In the genomic region with DNA sequence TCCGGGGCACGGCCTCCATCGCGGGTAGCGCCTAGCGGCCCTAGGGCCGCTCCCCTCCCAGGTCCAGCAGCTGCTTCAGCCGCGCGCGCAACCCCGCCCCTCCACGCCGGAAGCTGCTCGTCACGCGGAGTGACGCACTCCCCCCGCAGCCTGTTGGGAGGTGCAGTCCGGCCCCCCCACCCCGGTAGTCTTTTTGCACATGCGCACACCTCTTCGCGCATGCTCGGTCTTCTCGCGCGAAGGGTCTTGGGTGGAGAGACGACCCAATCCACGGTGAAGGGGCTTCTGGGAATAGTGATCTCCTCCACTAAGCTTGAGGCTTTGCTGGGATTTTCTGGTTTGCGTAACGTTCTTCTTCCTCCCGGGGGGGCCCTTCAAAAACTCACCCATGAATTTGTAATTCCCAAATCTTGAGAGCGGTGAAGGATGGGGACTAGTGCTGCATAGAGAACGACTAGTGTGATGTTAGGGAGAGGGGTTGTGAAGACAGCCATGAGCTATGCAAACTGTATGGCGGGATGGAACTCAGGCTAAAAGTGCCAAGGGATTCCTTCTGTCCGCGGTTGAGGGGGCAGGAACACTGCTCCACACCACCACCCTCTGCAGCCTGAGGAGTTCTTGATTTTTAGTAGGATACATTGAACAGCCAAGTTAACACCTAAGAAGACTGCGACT, we compare ENCODE assay signal across 8 mouse cellular contexts. TPM values are rescaled to one million over a fixed set of nuclear protein-coding genes. Genes with fewer than 3 reads are reported as not detected.
DNase-seq lines count a peak whose midpoint lies in the region; ATAC-seq and TF ChIP-seq lines count a peak whose summit lies in the region.

A gene (minus strand): TSS at position 115 of the 675 bp plus-strand sequence.

- TF ChIP-seq EP300 in ES-Bruce4 (IDR thresholded peaks at IDR 0.05; ENCODE audit: insufficient read depth, low read depth, low read length): peak; percentile 49; the same call in 1 of the 2 replicates
- 0 out of 2 replicates have a peak, but pooled peaks have one; percentile 27 for TF ChIP-seq EP300 in liver, postnatal 0 days (IDR thresholded peaks at IDR 0.05; ENCODE audit: low read depth)

- under 1% methylated on average over 39 of the region's 39 CpGs for WGBS in forebrain, embryonic 13.5 days
- under 1% methylated on average over 38 of the region's 39 CpGs for WGBS in large intestine, adult 2 months
- under 1% methylated on average over 39 of the region's 39 CpGs for WGBS in liver, postnatal 0 days (ENCODE audit: insufficient replicate concordance)
- 1% methylated on average over 39 of the region's 39 CpGs for WGBS in neural tube, embryonic 14.5 days

- ATAC-seq in cerebellum, adult (ENCODE audit: insufficient number of reproducible peaks, low FRiP score, low TSS enrichment): peak; percentile 92
- ATAC-seq in forebrain, embryonic 13.5 days: peak; percentile 95
- ATAC-seq in liver, postnatal 0 days: peak; percentile 94
- peak; percentile 94 for ATAC-seq in neural tube, embryonic 14.5 days (ENCODE audit: low read depth)

- H3K4me3 ChIP-seq in ES-Bruce4 (ENCODE audit: low read depth, low read length): peak within 1 kb of the TSS; percentile 94
- peak within 1 kb of the TSS; percentile 78 for H3K4me3 ChIP-seq in forebrain, embryonic 13.5 days
- peak within 1 kb of the TSS; percentile 76 for H3K4me3 ChIP-seq in liver, postnatal 0 days (ENCODE audit: low read depth, low read length)
- peak within 1 kb of the TSS; percentile 73 for H3K4me3 ChIP-seq in neural tube, embryonic 14.5 days (ENCODE audit: low read depth, low read length)

- peak within 1 kb of the TSS; percentile 92 for H3K9ac ChIP-seq in ES-Bruce4 (ENCODE audit: low read depth, poor library complexity, severe bottlenecking)
- peak within 1 kb of the TSS; percentile 90 for H3K9ac ChIP-seq in forebrain, embryonic 13.5 days
- H3K9ac ChIP-seq in liver, postnatal 0 days (replicated peaks): peak within 1 kb of the TSS; percentile 73
- H3K9ac ChIP-seq in neural tube, embryonic 14.5 days (replicated peaks; ENCODE audit: low read depth, low read length): peak within 1 kb of the TSS; percentile 82

- peak; percentile 32 for TF ChIP-seq POLR2A in ES-Bruce4 (IDR thresholded peaks at IDR 0.05; ENCODE audit: insufficient read depth, low read length)

- peak within 1 kb of the TSS; percentile 51 for H3K27ac ChIP-seq in ES-Bruce4 (ENCODE audit: insufficient read depth, low read length)
- H3K27ac ChIP-seq in forebrain, embryonic 13.5 days: peak within 1 kb of the TSS; percentile 76
- peak within 1 kb of the TSS; percentile 68 for H3K27ac ChIP-seq in liver, postnatal 0 days (ENCODE audit: low read depth)
- peak within 1 kb of the TSS; percentile 82 for H3K27ac ChIP-seq in neural tube, embryonic 14.5 days (ENCODE audit: low read depth, low read length)

- no peak for TF ChIP-seq CTCF in ES-Bruce4 (IDR thresholded peaks at IDR 0.05; ENCODE audit: low read depth, low read length)
- TF ChIP-seq CTCF in liver, postnatal 0 days (IDR thresholded peaks at IDR 0.05; ENCODE audit: low read depth): no peak

- no peaks in the 10 kb centered on the region for H3K27me3 ChIP-seq in ES-Bruce4 (ENCODE audit: control insufficient read depth, insufficient read depth, low read length, poor library complexity, severe bottlenecking)
- H3K27me3 ChIP-seq in forebrain, embryonic 13.5 days: no peaks in the 10 kb centered on the region
- H3K27me3 ChIP-seq in liver, postnatal 0 days (ENCODE audit: insufficient read depth, low read length): no peaks in the 10 kb centered on the region
- no peaks in the 10 kb centered on the region for H3K27me3 ChIP-seq in neural tube, embryonic 14.5 days (ENCODE audit: control insufficient read depth, insufficient read depth, low read length)

- H3K4me2 ChIP-seq in forebrain, embryonic 13.5 days: peak within 1 kb of the TSS; percentile 85
- peak within 1 kb of the TSS; percentile 93 for H3K4me2 ChIP-seq in liver, postnatal 0 days (ENCODE audit: low read depth, low read length)
- peak within 1 kb of the TSS; percentile 91 for H3K4me2 ChIP-seq in neural tube, embryonic 14.5 days (ENCODE audit: low read depth, low read length)

- DNase-seq in heart, postnatal 10 days: peak; percentile 95 to 96
- DNase-seq in large intestine, adult 2 months (ENCODE audit: low read depth, low spot score): peak; percentile 81
- DNase-seq in liver, postnatal 0 days: peak; percentile 97
- DNase-seq in testis, postnatal 10 days (ENCODE audit: low spot score): peak; percentile 97

- intact Hi-C loops in heart, postnatal 10 days (cut with DNase I): loop anchor here (5.0 kb wide), 1 partner anchor 76 kb away; a partner anchor contains a TSS

- peaks cover 2% of the 10 kb centered on the region for H3K4me1 ChIP-seq in ES-Bruce4 (ENCODE audit: control insufficient read depth, insufficient read depth, low read length)
- H3K4me1 ChIP-seq in forebrain, embryonic 13.5 days: peaks cover 18% of the 10 kb centered on the region
- H3K4me1 ChIP-seq in liver, postnatal 0 days (ENCODE audit: insufficient read depth): peaks cover 17% of the 10 kb centered on the region
- H3K4me1 ChIP-seq in neural tube, embryonic 14.5 days (ENCODE audit: control insufficient read depth, insufficient read depth, low read length): peaks cover 11% of the 10 kb centered on the region

- no peaks in the 10 kb centered on the region for H3K9me3 ChIP-seq in ES-Bruce4 (replicated peaks; ENCODE audit: control insufficient read depth, insufficient read depth, low read length, poor library complexity, severe bottlenecking)
- H3K9me3 ChIP-seq in forebrain, embryonic 13.5 days (replicated peaks): no peaks in the 10 kb centered on the region
- H3K9me3 ChIP-seq in liver, postnatal 0 days (ENCODE audit: low read length): no peaks in the 10 kb centered on the region
- H3K9me3 ChIP-seq in neural tube, embryonic 14.5 days (ENCODE audit: control insufficient read depth, low read length): no peaks in the 10 kb centered on the region

- H3K36me3 ChIP-seq in ES-Bruce4 (ENCODE audit: control insufficient read depth, insufficient read depth, low read length, poor library complexity, severe bottlenecking): no peaks in the 10 kb centered on the region
- H3K36me3 ChIP-seq in forebrain, embryonic 13.5 days (ENCODE audit: poor library complexity, severe bottlenecking): peaks cover 3% of the 10 kb centered on the region; the same call in 1 of the 2 replicates
- no peaks in the 10 kb centered on the region; the same call in 1 of the 2 replicates for H3K36me3 ChIP-seq in liver, postnatal 0 days (replicated peaks; ENCODE audit: insufficient read depth, low read length)
- H3K36me3 ChIP-seq in neural tube, embryonic 14.5 days (ENCODE audit: control insufficient read depth, insufficient read depth, low read length): no peaks in the 10 kb centered on the region

RNA-seq across cellular contexts. Expression of the gene that starts here (rescaled TPM):
- 38.9 and 41.7 TPM in 2 replicates for polyA plus RNA-seq in ES-Bruce4 (2011; ENCODE audit: insufficient read depth, insufficient read length, low read depth, missing spikeins)
- 18.7 and 20.1 TPM in 2 replicates for polyA plus RNA-seq in forebrain, embryonic 13.5 days (2015; fragmentation: Nextera tagmentation; extraction: Ambion mirVana)
- total RNA-seq in heart, postnatal 10 days (2021): 10 to 100 TPM; 23.1 to 25.2 TPM
- 14.7 and 16.8 TPM in 2 replicates for polyA plus RNA-seq in large intestine, adult 2 months (2012; rRNA removed)
- polyA plus RNA-seq in liver, postnatal 0 days (2015; fragmentation: Nextera tagmentation; extraction: Ambion mirVana): 3.0 and 3.3 TPM in 2 replicates
- polyA plus RNA-seq in neural tube, embryonic 14.5 days (2014; fragmentation: Nextera tagmentation; extraction: Ambion mirVana): 25.3 TPM in 2 replicates

Comparison
In these comparisons a context has a peak if more than half of its experiments do, and no peak if none do; other contexts are left out.
1. Peak in every context shown above with its lines: DNase-seq, ATAC-seq, H3K4me3 ChIP-seq and H3K27ac ChIP-seq.